Mouse (Mus musculus) adipocyte (in vitro differentiated cells): ENCODE measurements around the gene Ppp3r2.
A peak's percentile ranks its signal among the peaks of the same experiment; 100 is the strongest.

Experiments used
- DNase-seq: peaks from one replicate; pipeline ENCODE4 v3.0.0-alpha.2; 2016; ENCODE audit warnings: low spot score

The Ppp3r2 gene

DNA sequence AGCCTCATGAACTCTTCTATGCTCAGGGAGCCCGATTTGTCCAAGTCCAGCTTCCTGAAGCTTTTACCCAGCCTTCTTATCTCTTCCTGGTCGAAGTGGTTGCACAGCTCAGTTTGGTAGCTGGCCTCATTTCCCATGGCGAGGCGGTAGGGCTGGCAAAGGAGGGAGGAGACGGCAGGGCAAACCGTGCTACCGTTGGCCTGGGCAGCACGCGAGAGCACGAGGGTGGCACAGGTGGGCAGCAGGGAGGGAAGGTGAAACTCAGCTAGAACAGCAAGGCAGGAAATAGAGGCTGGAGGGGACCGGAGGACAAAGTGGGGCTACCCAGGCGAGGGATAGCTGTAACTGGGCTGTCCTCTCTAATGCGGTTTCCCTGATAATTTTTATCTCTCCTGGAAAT, at the start of gene Ppp3r2:
Gene Ppp3r2 (minus strand): TSS at position 213 of the 400 bp plus-strand sequence.
- no peak for DNase-seq

GRCm38 (mm10) chr4:49729326-49729725, 47.5 kb upstream of the Ppp3r2 start:
- no peak for DNase-seq

GRCm38 (mm10) chr4:49723908-49724307, 42.1 kb upstream of the Ppp3r2 start:
- DNase-seq: no peak

DNA sequence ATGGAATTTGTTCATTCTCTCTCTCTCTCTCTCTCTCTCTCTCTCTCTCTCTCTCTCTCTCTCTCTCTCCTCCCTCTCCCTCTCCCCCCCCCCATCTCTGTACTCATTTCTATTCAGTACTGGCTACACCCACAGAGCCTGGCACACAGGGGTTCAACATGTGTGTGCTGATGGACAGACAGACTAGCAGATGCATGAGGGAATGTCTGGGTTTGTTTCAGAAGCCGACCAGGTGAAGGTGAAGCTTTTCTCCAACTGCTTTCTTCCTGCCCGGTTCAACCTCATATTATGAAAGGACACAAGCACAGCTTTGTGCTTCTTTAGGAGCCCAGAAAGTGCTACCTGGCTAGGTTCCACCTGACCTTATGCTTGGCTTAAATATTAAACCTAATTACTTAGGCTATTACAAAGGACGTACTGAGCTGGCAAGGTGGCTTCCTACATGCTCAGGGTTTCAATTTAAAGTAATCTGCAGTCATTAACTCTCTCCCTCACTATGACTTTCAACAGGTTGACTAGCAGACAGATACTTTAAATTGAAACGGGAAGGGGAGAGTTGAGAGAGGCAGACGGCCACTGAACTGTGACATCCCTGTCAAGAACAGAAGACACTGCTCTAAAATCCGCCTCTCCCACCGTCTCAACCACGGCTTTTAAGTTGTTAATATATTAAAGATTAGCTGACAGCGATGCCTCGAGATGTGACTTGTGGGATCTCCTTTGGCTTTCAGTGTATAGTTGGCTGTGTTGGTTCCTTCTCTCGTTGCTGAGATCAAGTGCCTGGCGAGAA, 9.8 kb upstream of the Ppp3r2 start:
- no peak for DNase-seq

GRCm38 (mm10) chr4:49688594-49689288, 6.9 kb upstream of the Ppp3r2 start:
- DNase-seq: peak; percentile 78

DNA sequence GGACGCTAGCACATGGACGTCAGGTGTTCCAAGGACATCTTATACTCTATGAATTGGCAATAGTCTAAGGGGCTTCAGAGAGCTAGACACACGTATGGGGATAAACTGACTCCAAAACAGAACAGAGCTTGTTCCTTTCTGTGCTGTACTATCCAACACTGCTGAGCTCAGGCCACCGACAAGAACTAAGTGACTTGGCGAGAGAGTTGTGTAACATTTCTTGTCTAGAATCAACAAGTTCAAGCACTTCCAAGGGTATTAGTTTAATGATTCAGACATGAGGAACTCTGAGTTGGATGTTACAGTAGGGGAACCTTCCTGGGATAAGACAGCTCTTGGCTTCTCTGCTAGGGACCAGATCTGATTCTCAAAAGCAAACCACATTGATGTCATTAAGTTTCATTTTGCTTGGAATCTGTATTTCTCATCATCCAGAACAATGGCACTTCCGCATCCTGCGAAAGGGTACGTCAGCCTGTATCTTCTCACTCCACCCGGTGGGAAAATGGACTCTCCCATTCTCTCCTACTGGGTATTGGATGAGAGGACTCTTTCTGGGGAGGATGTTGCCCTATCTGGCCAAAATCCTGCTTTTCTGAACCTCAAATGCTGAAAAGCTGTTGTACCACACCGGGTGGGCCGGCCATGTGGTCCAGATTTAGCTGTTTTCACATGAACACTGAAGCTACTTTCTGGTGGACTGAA, 1.5 kb downstream of the Ppp3r2 start:
- no peak for DNase-seq

DNA sequence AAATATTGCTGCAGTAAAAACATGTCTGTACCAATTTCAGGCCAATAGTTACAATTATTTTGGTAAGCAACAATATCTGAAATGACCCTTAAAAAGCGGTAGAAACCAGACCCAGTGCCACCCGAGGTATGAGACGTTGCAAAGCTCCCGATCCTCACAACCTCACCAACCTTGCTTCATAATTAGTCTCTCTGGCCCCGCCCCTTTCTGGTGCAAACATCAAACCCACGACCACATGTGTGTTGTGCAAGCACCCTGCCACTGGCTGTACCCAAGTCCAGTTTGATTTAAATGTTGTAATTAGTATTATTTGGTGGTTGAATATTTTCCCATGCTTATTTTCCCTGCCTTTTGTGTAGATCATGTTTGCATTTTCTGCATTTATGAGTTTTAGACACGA, 5.0 kb downstream of the Ppp3r2 start:
- DNase-seq: no peak

GRCm38 (mm10) chr4:49676071-49676470, 5.8 kb downstream of the Ppp3r2 start:
- DNase-seq: no peak

DNA sequence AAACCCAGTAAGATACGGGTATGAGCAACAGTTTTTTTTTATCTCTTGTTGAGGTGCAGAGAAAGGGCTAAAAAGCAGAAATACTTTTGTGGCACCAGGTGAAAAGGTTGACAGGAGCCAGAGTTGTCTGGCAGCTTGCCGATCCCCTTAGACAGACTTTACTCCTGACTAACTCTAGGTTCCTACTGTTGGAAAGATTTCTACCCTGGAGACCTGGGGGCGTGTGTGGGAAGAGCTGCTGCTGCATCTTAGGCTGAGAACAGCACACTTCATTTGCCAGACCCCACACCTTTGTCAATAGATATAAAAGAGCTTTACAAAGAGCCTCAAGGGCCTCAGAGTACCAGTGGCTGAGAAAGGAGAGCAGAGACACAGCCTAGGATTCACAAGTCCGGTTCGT, 17.0 kb downstream of the Ppp3r2 start:
- no peak for DNase-seq

DNA sequence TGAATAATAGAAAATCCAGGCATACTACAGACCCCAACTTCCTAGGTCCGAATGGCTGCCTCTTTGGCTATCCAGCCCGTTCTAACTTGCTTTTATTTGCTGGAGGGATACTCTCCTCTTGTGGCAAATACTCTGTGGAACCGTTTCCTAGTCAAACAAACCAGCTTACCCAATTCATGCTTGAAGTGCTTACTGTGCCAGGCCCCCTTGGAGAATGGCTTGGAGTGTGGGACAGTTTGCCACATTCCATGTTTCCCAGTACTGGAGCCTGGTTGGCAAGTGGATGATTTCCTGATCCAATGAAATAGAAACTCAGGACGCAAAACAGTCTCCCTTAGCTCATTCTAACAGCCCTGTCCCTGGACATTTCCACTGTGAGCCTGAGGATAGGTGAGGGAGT, 19.6 kb downstream of the Ppp3r2 start:
- no peak for DNase-seq

GRCm38 (mm10) chr4:49661664-49662063, 20.2 kb downstream of the Ppp3r2 start:
- DNase-seq: no peak

- DNase-seq: peak; percentile 41
Measured at GRCm38 (mm10) chr4:49659421-49659820, 22.4 kb downstream of the Ppp3r2 start.

GRCm38 (mm10) chr4:49639913-49640312, 41.9 kb downstream of the Ppp3r2 start:
- no peak for DNase-seq

- DNase-seq: no peak
Measured at GRCm38 (mm10) chr4:49637821-49638220, 44.0 kb downstream of the Ppp3r2 start.

DNA sequence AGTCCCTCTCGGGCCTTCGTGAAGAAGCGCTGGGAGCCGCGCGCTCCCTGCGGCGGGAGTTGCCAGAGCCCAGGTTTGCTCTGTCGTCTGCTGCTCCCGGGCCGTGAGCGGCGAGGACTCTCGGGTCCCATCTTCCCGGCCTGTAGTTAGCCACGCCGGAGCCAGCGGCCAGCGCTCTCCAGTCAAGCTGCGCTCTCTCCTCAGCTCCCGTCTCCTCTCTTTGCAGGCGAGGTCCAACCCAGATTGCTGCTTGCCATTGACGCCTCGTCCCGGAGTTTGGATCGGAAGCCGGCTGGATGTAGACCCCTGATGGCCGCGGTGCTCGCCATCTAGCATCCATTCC, 49.7 kb downstream of the Ppp3r2 start:
- DNase-seq: no peak

GRCm38 (mm10) chr4:49631319-49632138, 50.3 kb downstream of the Ppp3r2 start, which contains the start of gene Rnf20:
Rnf20 (plus strand) TSS chr4:49632006.
- DNase-seq: peak; percentile 96

GRCm38 (mm10) chr4:49628941-49629340, 52.9 kb downstream of the Ppp3r2 start:
- DNase-seq: peak; percentile 5
